Mouse (Mus musculus) liver, embryonic 14.5 days (tissue): ENCODE measurements around the gene Dcx. TPM values are rescaled to one million over a fixed set of nuclear protein-coding genes. Genes with fewer than 3 reads are reported as not detected.

Source experiments
- ATAC-seq: fragments of 200-750 bp; cut with Nextera tagmentation; 2 replicates; pipeline ENCODE4 v1.8.0; 2017; ENCODE audit warnings: moderate number of reproducible peaks, mild to moderate bottlenecking, moderate library complexity; ENCODE audit not compliant: insufficient read depth
- DNase-seq, 3 experiments: peaks; one replicate each; pipeline ENCODE4 v3.0.0-alpha.2; 2012 to 2013; ENCODE audit warnings: low read depth in 3 of 3, low spot score in 3 of 3
- H3K27ac ChIP-seq: fragments of 300-500 bp; sonication (generic); 2 replicates; pipeline ENCODE4 v1.5.1; 2014; ENCODE audit warnings: moderate library complexity, mild to moderate bottlenecking, control low read depth, inconsistent platforms
- H3K27me3 ChIP-seq: fragments of 300-500 bp; sonication (generic); 2 replicates; pipeline ENCODE4 v1.6.1; 2014; ENCODE audit warnings: mild to moderate bottlenecking, low read length, moderate library complexity; ENCODE audit not compliant: control insufficient read depth, insufficient read depth
- H3K36me3 ChIP-seq: fragments of 300-500 bp; sonication (generic); replicated peaks from 2 replicates; pipeline ENCODE4 v1.6.1; 2014; ENCODE audit warnings: low read depth; ENCODE audit not compliant: control insufficient read depth, insufficient read depth
- H3K4me1 ChIP-seq, 2 experiments: fragments of 200-500 bp in 1 of 2; fragments of 300-500 bp in 1 of 2; sonication (generic) in 1 of 2; replicated peaks; 2 replicates each; pipeline ENCODE4 v1.6.1; 2012 to 2014; ENCODE audit warnings: antibody characterized with exemption in 1 of 2, inconsistent platforms in 1 of 2, low read length in 1 of 2; ENCODE audit not compliant: control insufficient read depth in 2 of 2, insufficient read depth in 2 of 2
- H3K4me2 ChIP-seq: fragments of 300-500 bp; sonication (generic); 2 replicates; pipeline ENCODE4 v1.6.1; 2014; ENCODE audit warnings: low read depth, mild to moderate bottlenecking, control low read depth, moderate library complexity
- H3K4me3 ChIP-seq, 2 experiments: fragments of 200-500 bp in 1 of 2; fragments of 300-500 bp in 1 of 2; sonication (generic) in 1 of 2; 2 replicates each; pipeline ENCODE4 v1.5.1; 2012 to 2014; ENCODE audit warnings: low read depth in 2 of 2, low read length in 2 of 2, mild to moderate bottlenecking in 2 of 2, control low read depth in 1 of 2, inconsistent platforms in 1 of 2, moderate library complexity in 1 of 2; ENCODE audit not compliant: insufficient read depth in 1 of 2
- H3K9ac ChIP-seq: fragments of 300-500 bp; sonication (generic); replicated peaks from 2 replicates; pipeline ENCODE4 v1.6.1; 2014; ENCODE audit warnings: mild to moderate bottlenecking, control low read depth, moderate library complexity
- H3K9me3 ChIP-seq: fragments of 300-500 bp; sonication (generic); 2 replicates; pipeline ENCODE4 v1.6.1; 2016; ENCODE audit warnings: low read length, mixed read lengths; ENCODE audit not compliant: control insufficient read depth
- CTCF ChIP-seq: IDR thresholded peaks from 2 replicates; pipeline ENCODE4 v1.5.1; 2016; ENCODE audit warnings: antibody characterized with exemption, low read depth, control low read depth
- EP300 ChIP-seq: IDR thresholded peaks from 2 replicates; pipeline ENCODE4 v1.6.1; 2016; ENCODE audit warnings: antibody characterized with exemption, low read depth
- WGBS: fragments of 180-500 bp; shearing (Covaris S2); extraction: QIAGEN DNeasy Blood & Tissue Kit; methylation state at CpG from one replicate; pipeline ENCODE4 v1.1.7; 2014; ENCODE audit not compliant: insufficient replicate concordance; 5-methylcytosine and 5-hydroxymethylcytosine counted together
- microRNA-seq: library from miRNA; unstranded; fragments of <30 nt; microRNA quantifications from one replicate; pipeline ENCODE4, GENCODE M21; 2016
- polyA plus RNA-seq, 2 experiments: library from polyadenylated mRNA; depleted of rRNA in 1 of 2; stranded (reverse) in 1 of 2; unstranded in 1 of 2; fragments of >200 nt; fragmentation: Nextera tagmentation in 1 of 2; extraction: Ambion mirVana in 1 of 2; gene quantifications; 2 replicates each; pipeline versions ENCODE4 v1.2.1 to v1.2.3; 2012 to 2014

Gene Dcx
- polyA plus RNA-seq, 2 experiments: 0.03 to 0.04 TPM

GRCm38 (mm10) chrX:143846637-143847036, 86.5 kb downstream of the Dcx start:
- ATAC-seq (no peak), DNase-seq (no peak)
- H3K9ac ChIP-seq: no peak overlapping the region
- TF ChIP-seq CTCF (no peak), EP300 (no peak)
- H3K4me1 ChIP-seq: no peaks in the 10 kb centered on the region
- H3K4me3 ChIP-seq: no peak overlapping the region
- no peaks in the 10 kb centered on the region for H3K27me3 ChIP-seq
- H3K9me3 ChIP-seq: no peaks in the 10 kb centered on the region
- no peak overlapping the region for H3K4me2 ChIP-seq
- H3K27ac ChIP-seq: no peak overlapping the region
- 54% methylated on average over 3 of the region's 3 CpGs for WGBS
- H3K36me3 ChIP-seq: no peaks in the 10 kb centered on the region

- no peak within 1 kb of the TSS for H3K4me3 ChIP-seq
- H3K27ac ChIP-seq: no peak within 1 kb of the TSS
- no peak within 1 kb of the TSS for H3K9ac ChIP-seq
- H3K9me3 ChIP-seq: no peaks in the 10 kb centered on the region
- H3K4me2 ChIP-seq: no peak within 1 kb of the TSS
- H3K36me3 ChIP-seq: no peaks in the 10 kb centered on the region
- ATAC-seq (no peak), DNase-seq (no peak)
- no peak for TF ChIP-seq CTCF
- TF ChIP-seq EP300: no peak
- no peaks in the 10 kb centered on the region for H3K27me3 ChIP-seq
- WGBS: 33% methylated on average over 4 of the region's 4 CpGs
- H3K4me1 ChIP-seq: no peaks in the 10 kb centered on the region
Observed at GRCm38 (mm10) chrX:143827212-143827611, 105.9 kb downstream of the Dcx start, which contains the start of gene Capn6. Gene Capn6, minus strand, starts transcription at chrX:143827414.

GRCm38 (mm10) chrX:143826521-143826920, 106.6 kb downstream of the Dcx start:
- no peak for ATAC-seq
- Histone ChIP-seq H3K4me2 (no peak overlapping the region), H3K4me1 (no peaks in the 10 kb centered on the region), H3K36me3 (no peaks in the 10 kb centered on the region), H3K9ac (no peak overlapping the region), H3K27ac (no peak overlapping the region), H3K27me3 (no peaks in the 10 kb centered on the region), H3K9me3 (no peaks in the 10 kb centered on the region), H3K4me3 (no peak overlapping the region)
- no peak for DNase-seq
- no peak for TF ChIP-seq EP300
- 26% methylated on average over 4 of the region's 4 CpGs for WGBS

GRCm38 (mm10) chrX:143818961-143819360, 114.2 kb downstream of the Dcx start:
- no peak overlapping the region for H3K9ac ChIP-seq
- no peaks in the 10 kb centered on the region for H3K9me3 ChIP-seq
- no peaks in the 10 kb centered on the region for H3K27me3 ChIP-seq
- H3K36me3 ChIP-seq: no peaks in the 10 kb centered on the region
- H3K4me1 ChIP-seq: no peaks in the 10 kb centered on the region
- no peak overlapping the region for H3K4me3 ChIP-seq
- no peak overlapping the region for H3K27ac ChIP-seq
- 63% methylated on average over 2 of the region's 2 CpGs for WGBS
- no peak overlapping the region for H3K4me2 ChIP-seq
- ATAC-seq (no peak), DNase-seq (no peak)
- TF ChIP-seq CTCF: no peak

GRCm38 (mm10) chrX:143815948-143816347, 117.2 kb downstream of the Dcx start:
- no peak overlapping the region for H3K4me2 ChIP-seq
- no peak for TF ChIP-seq EP300
- no peak for TF ChIP-seq CTCF
- H3K27ac ChIP-seq: no peak overlapping the region
- no peak for DNase-seq
- H3K27me3 ChIP-seq: no peaks in the 10 kb centered on the region
- no peak overlapping the region for H3K9ac ChIP-seq
- ATAC-seq: no peak
- no peaks in the 10 kb centered on the region for H3K4me1 ChIP-seq
- 59% methylated on average over 1 of the region's 1 CpGs for WGBS
- no peaks in the 10 kb centered on the region for H3K9me3 ChIP-seq
- H3K36me3 ChIP-seq: no peaks in the 10 kb centered on the region
- H3K4me3 ChIP-seq: no peak overlapping the region

Small RNA genes lying within 50 kb of the gene (microRNA-seq; reads per million reads assigned to microRNA genes)
- not detected for gene Gm47298

Other genes with a start within 250 kb of the Dcx start
- gene Capn6, start 105.9 kb downstream of the Dcx start, polyA plus RNA-seq (2012; rRNA removed): 8.7 and 11.7 TPM in 2 replicates
- gene Capn6, start 105.9 kb downstream of the Dcx start, polyA plus RNA-seq (2014; fragmentation: Nextera tagmentation; extraction: Ambion mirVana): 11.8 TPM in 2 replicates
- gene A730046J19Rik, start 220.4 kb upstream of the Dcx start, polyA plus RNA-seq (2012; rRNA removed): 0.04 and 0.06 TPM in 2 replicates
- 0.04 and 0.05 TPM in 2 replicates for gene A730046J19Rik, start 220.4 kb upstream of the Dcx start, polyA plus RNA-seq (2014; fragmentation: Nextera tagmentation; extraction: Ambion mirVana)